Mouse (Mus musculus) spleen, postnatal 36 days (tissue): ENCODE results near the gene Lrrc1.
A peak's percentile ranks its signal among the peaks of the same experiment; 100 is the strongest.

Experiments used
- DNase-seq, 2 experiments: peaks; one replicate each; pipeline ENCODE4 v3.0.0; 2022; ENCODE audit warnings: low spot score in 2 of 2, mixed read lengths in 1 of 2

The Lrrc1 gene

GRCm38 (mm10) chr9:77543351-77544321 is 1.0 kb downstream of the Lrrc1 start:
- peak; percentile 31 to 40 for DNase-seq

GRCm38 (mm10) chr9:77541556-77541955 is 3.1 kb downstream of the Lrrc1 start:
- DNase-seq = no peak

GRCm38 (mm10) chr9:77539232-77539631 is 5.4 kb downstream of the Lrrc1 start:
- no peak for DNase-seq

- DNase-seq = no peak
Observed at GRCm38 (mm10) chr9:77537357-77537756, 7.3 kb downstream of the Lrrc1 start.

- DNase-seq = no peak
Observed at GRCm38 (mm10) chr9:77536832-77537231, 7.8 kb downstream of the Lrrc1 start.

- DNase-seq = no peak
Observed at GRCm38 (mm10) chr9:77536286-77536685, 8.4 kb downstream of the Lrrc1 start.

- DNase-seq = no peak
Observed at GRCm38 (mm10) chr9:77535021-77535744, 9.5 kb downstream of the Lrrc1 start.

- no peak for DNase-seq
Observed at GRCm38 (mm10) chr9:77528379-77529041, 16.2 kb downstream of the Lrrc1 start.

GRCm38 (mm10) chr9:77527170-77527569 is 17.5 kb downstream of the Lrrc1 start:
- peak in 1 of 2 experiments; percentile 16 for DNase-seq

GRCm38 (mm10) chr9:77526715-77527114 is 18.0 kb downstream of the Lrrc1 start:
- DNase-seq = no peak

- no peak for DNase-seq
Observed at GRCm38 (mm10) chr9:77525595-77526295, 18.9 kb downstream of the Lrrc1 start.

GRCm38 (mm10) chr9:77523793-77524192 is 20.9 kb downstream of the Lrrc1 start:
- DNase-seq = no peak

- DNase-seq = no peak
Observed at GRCm38 (mm10) chr9:77522476-77522875, 22.2 kb downstream of the Lrrc1 start.

- DNase-seq = no peak
Observed at GRCm38 (mm10) chr9:77519198-77519597, 25.5 kb downstream of the Lrrc1 start.

- DNase-seq = no peak
Observed at GRCm38 (mm10) chr9:77516782-77517364, 27.8 kb downstream of the Lrrc1 start.

GRCm38 (mm10) chr9:77513892-77514291 is 30.8 kb downstream of the Lrrc1 start:
- no peak for DNase-seq

- DNase-seq = no peak
Observed at GRCm38 (mm10) chr9:77512220-77512619, 32.5 kb downstream of the Lrrc1 start.

- DNase-seq = no peak
Observed at GRCm38 (mm10) chr9:77510574-77510973, 34.1 kb downstream of the Lrrc1 start.

- no peak for DNase-seq
Observed at GRCm38 (mm10) chr9:77507743-77508394, 36.8 kb downstream of the Lrrc1 start.
